Mouse (Mus musculus) urinary bladder, adult 2 months (tissue): ENCODE measurements around the gene Pafah1b3. TPM values are rescaled to one million over a fixed set of nuclear protein-coding genes. Genes with fewer than 3 reads are reported as not detected.

Source experiments
- DNase-seq: peaks from one replicate; pipeline ENCODE4 v3.0.0; 2022; ENCODE audit warnings: low spot score
- polyA plus RNA-seq: library from polyadenylated mRNA; depleted of rRNA; stranded (reverse); fragments of >200 nt; gene quantifications from 2 replicates; pipeline ENCODE4 v1.2.3, GENCODE M21; 2012

Pafah1b3 gene
- polyA plus RNA-seq, 1 experiment: 48.5 TPM

GRCm38 (mm10) chr7:25281734-25282601 is 15.8 kb downstream of the Pafah1b3 start:
- DNase-seq: peak; percentile 95

- DNase-seq: no peak
These were observed 16.5 kb downstream of the Pafah1b3 start for GRCm38 (mm10) chr7:25281166-25281733.

GRCm38 (mm10) chr7:25279861-25280791 is 17.7 kb downstream of the Pafah1b3 start:
- peak; percentile 38 for DNase-seq

- peak; percentile 83 for DNase-seq
These were observed 18.5 kb downstream of the Pafah1b3 start for GRCm38 (mm10) chr7:25279076-25279860.

- peak; percentile 68 for DNase-seq
These were observed 19.3 kb downstream of the Pafah1b3 start for GRCm38 (mm10) chr7:25278341-25279075.

- DNase-seq: no peak
These were observed 19.8 kb downstream of the Pafah1b3 start for GRCm38 (mm10) chr7:25277998-25278340.

GRCm38 (mm10) chr7:25277405-25277804 is 20.4 kb downstream of the Pafah1b3 start:
- no peak for DNase-seq

- DNase-seq: peak; percentile 53
These were observed 22.1 kb downstream of the Pafah1b3 start for GRCm38 (mm10) chr7:25275555-25276298.

GRCm38 (mm10) chr7:25274996-25275395 is 22.8 kb downstream of the Pafah1b3 start:
- no peak for DNase-seq

GRCm38 (mm10) chr7:25274571-25274970 is 23.2 kb downstream of the Pafah1b3 start:
- DNase-seq: no peak

- no peak for DNase-seq
These were observed 24.2 kb downstream of the Pafah1b3 start for GRCm38 (mm10) chr7:25273259-25274241.

- no peak for DNase-seq
These were observed 25.1 kb downstream of the Pafah1b3 start for GRCm38 (mm10) chr7:25272445-25273258.

- no peak for DNase-seq
These were observed 25.9 kb downstream of the Pafah1b3 start for GRCm38 (mm10) chr7:25271651-25272444.

- DNase-seq: peak; percentile 27
These were observed 26.8 kb downstream of the Pafah1b3 start for GRCm38 (mm10) chr7:25270652-25271633.

GRCm38 (mm10) chr7:25269545-25270271 is 28.1 kb downstream of the Pafah1b3 start:
- DNase-seq: peak; percentile 29
